Mouse (Mus musculus) forebrain, embryonic 13.5 days (tissue): ENCODE data around the gene Manbal. TPM values are rescaled to one million over a fixed set of nuclear protein-coding genes. Genes with fewer than 3 reads are reported as not detected.

Source experiments
- ATAC-seq: fragments of 200-750 bp; cut with Nextera tagmentation; 2 replicates; pipeline ENCODE4 v1.8.0; 2017
- H3K27ac ChIP-seq: fragments of 300-500 bp; sonication (generic); 2 replicates; pipeline ENCODE4 v1.5.1; 2015; ENCODE audit warnings: inconsistent platforms, mild to moderate bottlenecking, moderate library complexity
- H3K27me3 ChIP-seq: fragments of 300-500 bp; sonication (generic); 2 replicates; pipeline ENCODE4 v1.6.1; 2015; ENCODE audit warnings: mild to moderate bottlenecking, inconsistent platforms
- H3K36me3 ChIP-seq: fragments of 300-500 bp; sonication (generic); 2 replicates; pipeline ENCODE4 v1.6.1; 2015; ENCODE audit warnings: mild to moderate bottlenecking, inconsistent platforms; ENCODE audit not compliant: poor library complexity, severe bottlenecking
- H3K4me1 ChIP-seq: fragments of 300-500 bp; sonication (generic); 2 replicates; pipeline ENCODE4 v1.6.1; 2015; ENCODE audit warnings: inconsistent platforms
- H3K4me2 ChIP-seq: fragments of 300-500 bp; sonication (generic); 2 replicates; pipeline ENCODE4 v1.6.1; 2015; ENCODE audit warnings: inconsistent platforms, mild to moderate bottlenecking, moderate library complexity
- H3K4me3 ChIP-seq: fragments of 300-500 bp; sonication (generic); 2 replicates; pipeline ENCODE4 v1.5.1; 2015; ENCODE audit warnings: mild to moderate bottlenecking, inconsistent platforms
- H3K9ac ChIP-seq: fragments of 300-500 bp; sonication (generic); 2 replicates; pipeline ENCODE4 v1.6.1; 2015; ENCODE audit warnings: mild to moderate bottlenecking, inconsistent platforms
- H3K9me3 ChIP-seq: fragments of 300-500 bp; sonication (generic); replicated peaks from 2 replicates; pipeline ENCODE4 v1.6.1; 2016; ENCODE audit warnings: inconsistent platforms
- WGBS: fragments of 180-500 bp; shearing (Covaris S2); methylation state at CpG from one replicate; pipeline ENCODE4 v1.1.7; 2015; 5-methylcytosine and 5-hydroxymethylcytosine counted together
- polyA plus RNA-seq: library from polyadenylated mRNA; unstranded; fragments of >200 nt; fragmentation: Nextera tagmentation; extraction: Ambion mirVana; gene quantifications from 2 replicates; pipeline ENCODE4 v1.2.1, GENCODE M21; 2015

Gene Manbal
- polyA plus RNA-seq, 1 experiment from 2014 or later = 89.9 TPM

DNA sequence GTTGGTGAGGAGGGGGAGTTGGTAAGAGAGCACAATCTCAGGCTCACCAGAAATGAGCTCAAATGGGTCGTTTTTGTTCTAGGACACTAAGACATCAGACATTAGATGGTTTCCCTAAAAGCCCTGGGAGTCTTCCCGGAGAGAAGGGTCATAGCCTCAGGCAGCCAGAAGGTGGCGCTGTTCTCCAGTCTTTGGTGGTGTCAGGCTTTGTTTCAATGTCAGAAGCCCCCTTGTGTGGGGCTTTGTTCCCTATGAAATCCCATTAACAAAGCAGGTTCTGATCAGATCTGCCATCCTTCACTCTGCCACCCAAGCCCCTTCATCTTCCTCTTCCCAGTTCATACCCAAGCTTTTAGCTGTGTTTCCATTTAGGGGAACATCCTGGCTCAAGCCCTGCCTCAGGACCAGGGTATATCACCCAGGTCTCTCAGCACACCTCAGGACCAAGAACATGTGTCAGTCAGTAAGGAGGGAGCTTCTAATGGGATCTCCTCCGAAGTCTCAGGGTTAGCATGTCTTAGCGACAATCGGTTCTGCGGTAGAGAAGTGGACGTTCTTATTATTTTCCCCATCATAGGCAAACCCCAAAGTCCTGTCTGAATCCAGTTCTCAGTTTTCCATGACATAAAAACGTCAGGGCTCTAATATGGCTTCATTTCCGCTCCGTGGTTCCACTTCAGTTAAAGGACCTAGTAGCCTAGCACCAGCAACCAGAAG lies 25.7 kb upstream of the Manbal start:
- Histone ChIP-seq H3K27me3 (no peaks in the 10 kb centered on the region), H3K36me3 (no peaks in the 10 kb centered on the region), H3K4me1 (peaks cover 57% of the 10 kb centered on the region), H3K4me3 (no peak overlapping the region), H3K4me2 (no peak overlapping the region), H3K27ac (peak overlapping the region; percentile 98), H3K9ac (peak overlapping the region; percentile 63), H3K9me3 (no peaks in the 10 kb centered on the region)
- WGBS = 32% methylated on average over 11 of the region's 11 CpGs
- ATAC-seq = peak; percentile 65

DNA sequence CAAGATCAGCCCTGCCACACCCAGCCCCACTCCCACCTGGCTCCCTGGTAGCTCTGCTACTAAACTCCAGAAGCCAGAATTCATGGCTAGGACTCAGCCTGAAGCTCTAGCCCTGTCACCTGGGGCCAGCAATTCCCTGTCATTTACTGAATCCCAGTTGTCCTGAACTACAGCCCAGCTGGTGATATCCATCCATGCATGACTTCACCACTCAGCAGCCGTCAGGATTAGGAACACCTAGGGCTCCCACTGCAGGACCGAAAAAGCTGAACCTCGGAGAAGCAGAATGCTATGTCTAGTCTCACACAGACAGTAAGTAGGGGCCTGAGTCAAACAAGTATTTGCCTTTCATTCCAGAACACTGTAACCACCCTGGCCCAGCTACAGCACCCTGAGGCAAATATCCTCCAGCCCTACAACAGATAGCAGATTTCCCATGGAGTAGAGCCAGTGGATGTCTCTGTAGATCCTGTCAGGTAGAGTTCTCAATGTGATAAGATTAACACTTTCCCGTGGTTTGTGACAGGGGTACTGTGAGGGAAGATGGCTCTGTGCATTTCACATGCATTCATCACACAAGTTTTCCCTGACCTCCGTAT lies 25.0 kb upstream of the Manbal start:
- H3K4me3 ChIP-seq = no peak overlapping the region
- H3K36me3 ChIP-seq = no peaks in the 10 kb centered on the region
- WGBS = 24% methylated on average over 5 of the region's 5 CpGs
- no peaks in the 10 kb centered on the region for H3K9me3 ChIP-seq
- peaks cover 62% of the 10 kb centered on the region for H3K4me1 ChIP-seq
- peak overlapping the region; percentile 63 for H3K9ac ChIP-seq
- no peak overlapping the region for H3K4me2 ChIP-seq
- H3K27me3 ChIP-seq = no peaks in the 10 kb centered on the region
- H3K27ac ChIP-seq = peak overlapping the region; percentile 98
- ATAC-seq = no peak

DNA sequence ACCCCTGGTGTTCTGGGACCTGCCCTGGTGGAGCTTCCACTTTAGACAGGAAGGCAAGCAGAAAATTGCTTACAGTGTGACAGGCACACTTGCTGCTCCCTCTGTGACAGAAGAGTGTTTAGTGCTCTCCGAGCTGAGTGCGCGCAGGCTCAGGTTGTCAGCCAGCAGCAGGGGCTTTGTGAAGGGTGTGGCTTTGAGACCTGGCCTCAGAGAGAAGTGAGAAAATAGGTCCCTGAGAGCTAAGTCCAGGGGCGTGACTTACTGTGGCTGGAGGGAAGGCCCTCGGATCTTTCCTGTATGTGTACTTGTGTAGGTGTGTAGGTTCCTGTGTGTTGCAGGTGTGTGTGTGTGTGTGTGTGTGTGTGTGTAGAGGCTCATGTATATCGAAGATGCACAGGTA lies 24.1 kb upstream of the Manbal start:
- ATAC-seq = no peak
- H3K4me3 ChIP-seq = no peak overlapping the region
- no peak overlapping the region for H3K4me2 ChIP-seq
- H3K9me3 ChIP-seq = no peaks in the 10 kb centered on the region
- H3K9ac ChIP-seq = no peak overlapping the region
- WGBS = 68% methylated on average over 6 of the region's 6 CpGs
- H3K36me3 ChIP-seq = no peaks in the 10 kb centered on the region
- H3K27me3 ChIP-seq = no peaks in the 10 kb centered on the region
- H3K4me1 ChIP-seq = peaks cover 70% of the 10 kb centered on the region
- H3K27ac ChIP-seq = peak overlapping the region; percentile 98

DNA sequence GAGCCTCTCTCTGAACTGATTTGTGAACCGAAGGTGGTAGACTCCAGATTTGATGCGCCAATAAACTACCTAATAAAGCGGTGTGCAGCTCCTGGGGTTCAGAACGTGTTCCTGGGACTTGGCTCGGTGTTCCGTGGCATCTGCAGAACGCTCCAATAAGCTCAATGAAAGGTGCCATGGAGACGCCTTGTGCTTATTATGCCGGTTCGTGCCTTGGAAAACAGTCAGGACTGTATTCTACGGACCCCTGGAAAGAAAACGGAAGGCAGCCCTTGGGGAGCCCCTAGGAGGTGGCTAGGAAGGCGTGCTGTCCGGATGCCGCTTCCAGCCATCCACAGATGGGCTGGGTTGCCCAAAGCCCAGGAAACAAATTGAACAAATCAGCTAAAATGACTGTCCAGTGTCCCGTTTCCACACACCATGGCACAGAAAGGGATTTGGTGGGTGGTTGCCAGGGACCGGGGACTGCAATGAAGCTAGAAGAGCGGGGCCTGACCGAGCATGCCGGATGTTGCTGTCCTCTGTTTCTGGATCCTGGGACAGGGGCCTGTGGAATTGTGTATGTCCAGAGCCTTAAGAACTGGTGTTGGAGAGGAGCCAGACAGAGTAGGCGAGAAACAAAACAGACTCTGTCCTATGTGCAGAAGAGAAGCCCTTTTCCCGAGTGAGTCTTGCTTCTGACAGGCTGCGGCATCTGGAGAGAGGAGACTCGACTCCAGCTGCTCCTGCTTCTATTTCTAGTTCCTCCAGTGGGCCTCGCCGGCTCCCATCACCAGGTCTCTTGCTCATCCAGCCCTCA lies 19.8 kb upstream of the Manbal start, which contains the start of gene Ghrh:
Gene Ghrh (minus strand): TSS at position 146 of the 799 bp plus-strand sequence.
- Histone ChIP-seq H3K27ac (peak within 1 kb of the TSS; percentile 96), H3K36me3 (no peaks in the 10 kb centered on the region), H3K27me3 (no peaks in the 10 kb centered on the region), H3K4me1 (peaks cover 51% of the 10 kb centered on the region), H3K9ac (peak within 1 kb of the TSS; percentile 65), H3K4me2 (peak within 1 kb of the TSS; percentile 39), H3K9me3 (no peaks in the 10 kb centered on the region), H3K4me3 (no peak within 1 kb of the TSS)
- 28% methylated on average over 26 of the region's 26 CpGs for WGBS
- ATAC-seq = peak; percentile 76

DNA sequence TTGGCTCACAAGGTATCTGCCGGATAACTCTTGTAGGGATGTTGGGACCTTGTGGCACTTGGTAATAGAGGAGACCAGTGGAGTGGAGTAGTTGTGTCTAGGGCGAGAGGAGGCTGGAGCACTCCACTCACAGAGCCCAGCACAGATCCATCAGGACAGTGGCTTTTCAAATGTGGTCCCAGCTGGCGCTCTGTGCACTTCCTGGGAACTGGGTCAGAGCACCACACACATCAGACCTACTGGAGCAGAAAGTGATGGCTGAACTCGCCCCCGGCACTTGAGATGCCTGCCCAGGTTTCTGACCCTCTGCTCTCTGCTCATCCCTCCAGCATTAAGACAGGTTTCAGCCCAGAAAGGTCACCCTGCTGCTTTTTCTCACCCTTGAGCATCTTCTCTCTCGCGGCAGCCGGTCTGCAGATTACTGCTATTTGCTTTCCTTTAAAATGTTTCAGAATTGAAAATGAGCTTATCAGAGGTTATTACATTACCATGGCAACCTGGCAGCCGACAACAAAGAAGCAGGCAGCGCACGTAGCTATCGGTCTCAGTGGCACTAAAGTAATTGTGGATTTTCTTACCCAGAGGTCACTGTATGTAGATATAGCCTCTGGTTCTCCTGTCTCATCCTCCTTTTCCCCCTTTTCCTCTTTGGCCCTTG lies 18.1 kb upstream of the Manbal start:
- ATAC-seq = 0 out of 2 replicates have a peak, but pooled peaks have one; percentile 19
- WGBS = 37% methylated on average over 12 of the region's 12 CpGs
- Histone ChIP-seq H3K4me2 (peak overlapping the region; percentile 39), H3K9ac (0 out of 2 replicates have a peak overlapping the region, but pooled peaks have one; percentile 34), H3K27me3 (no peaks in the 10 kb centered on the region), H3K27ac (peak overlapping the region; percentile 96), H3K4me3 (no peak overlapping the region), H3K9me3 (no peaks in the 10 kb centered on the region), H3K36me3 (no peaks in the 10 kb centered on the region), H3K4me1 (peaks cover 42% of the 10 kb centered on the region)

DNA sequence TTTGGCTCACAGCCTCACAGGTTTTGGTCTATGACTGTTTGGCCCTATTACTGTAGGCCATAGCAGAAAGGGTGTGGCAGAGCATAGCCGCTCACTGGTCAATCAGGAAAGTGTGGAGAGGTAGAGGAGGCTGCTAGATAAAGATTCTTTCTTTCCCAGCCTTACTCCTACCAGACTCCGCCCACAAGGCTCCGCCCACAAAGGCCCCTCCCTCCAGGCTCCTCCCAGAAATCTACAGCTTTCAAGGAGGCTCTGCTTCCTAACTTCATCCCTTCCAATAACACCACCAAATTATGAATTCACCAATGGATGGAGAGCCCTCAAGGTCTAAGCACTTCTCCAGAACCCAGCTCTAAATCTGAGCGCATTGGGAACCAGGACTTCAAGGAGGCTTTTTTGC lies 14.2 kb upstream of the Manbal start:
- H3K9me3 ChIP-seq = 0 out of 2 replicates have a peak, but pooled peaks cover 5% of the 10 kb centered on the region
- no peaks in the 10 kb centered on the region for H3K27me3 ChIP-seq
- no peak overlapping the region for H3K27ac ChIP-seq
- H3K4me3 ChIP-seq = no peak overlapping the region
- H3K36me3 ChIP-seq = no peaks in the 10 kb centered on the region
- 82% methylated on average over 4 of the region's 4 CpGs for WGBS
- no peak overlapping the region for H3K4me2 ChIP-seq
- no peak overlapping the region for H3K9ac ChIP-seq
- ATAC-seq = no peak
- peaks cover 18% of the 10 kb centered on the region for H3K4me1 ChIP-seq

DNA sequence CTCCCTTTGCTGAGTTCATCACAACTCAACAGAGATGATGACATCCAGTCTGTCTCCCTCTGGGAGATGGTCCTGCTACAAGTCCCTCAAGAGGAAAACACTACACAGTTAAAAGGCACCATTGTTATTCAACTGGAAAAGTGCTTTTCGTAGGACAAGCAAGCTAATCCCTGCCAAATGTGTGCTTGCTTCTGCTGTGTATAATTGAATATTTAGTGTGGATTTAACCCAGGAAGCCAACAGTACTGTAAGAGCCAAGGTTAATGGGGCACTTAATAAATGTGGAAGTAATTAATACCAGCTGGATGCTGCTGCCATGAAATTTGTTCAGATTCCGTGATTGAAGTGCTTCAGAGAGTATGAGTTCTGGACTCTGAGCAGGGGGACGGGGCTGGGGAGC lies 13.3 kb upstream of the Manbal start:
- WGBS = 43% methylated on average over 3 of the region's 3 CpGs

DNA sequence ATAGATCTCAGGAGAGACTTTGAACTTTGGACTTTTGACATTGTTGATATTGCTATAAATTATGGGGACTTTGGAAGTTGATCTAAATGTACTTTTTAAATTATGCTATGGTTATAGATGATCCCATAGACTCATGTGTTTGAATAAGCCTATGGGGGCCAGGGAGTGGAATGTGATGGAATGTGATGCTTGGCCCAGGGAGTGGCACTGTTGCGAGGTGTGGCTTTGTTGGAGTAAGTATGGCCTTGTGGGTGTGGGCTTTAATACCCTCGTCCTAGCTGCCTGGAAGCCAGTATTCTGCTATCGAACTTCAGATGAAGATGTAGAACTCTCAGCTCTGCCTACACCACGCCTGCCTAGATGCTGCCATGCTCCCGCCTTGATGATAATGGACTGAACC lies 7.4 kb upstream of the Manbal start:
- no peak for ATAC-seq
- 87% methylated on average over 5 of the region's 5 CpGs for WGBS
- no peaks in the 10 kb centered on the region for H3K4me1 ChIP-seq
- H3K4me3 ChIP-seq = no peak overlapping the region
- H3K27me3 ChIP-seq = no peaks in the 10 kb centered on the region
- no peaks in the 10 kb centered on the region for H3K36me3 ChIP-seq
- H3K9me3 ChIP-seq = 0 out of 2 replicates have a peak, but pooled peaks cover 4% of the 10 kb centered on the region
- no peak overlapping the region for H3K4me2 ChIP-seq
- H3K27ac ChIP-seq = no peak overlapping the region
- no peak overlapping the region for H3K9ac ChIP-seq

More for the DNA sequence above, 13.3 kb upstream of the Manbal start:
- H3K4me1 ChIP-seq = peaks cover 8% of the 10 kb centered on the region
- H3K9me3 ChIP-seq = 0 out of 2 replicates have a peak, but pooled peaks cover 5% of the 10 kb centered on the region
- no peak overlapping the region for H3K4me2 ChIP-seq
- no peaks in the 10 kb centered on the region for H3K27me3 ChIP-seq
- no peak for ATAC-seq
- H3K4me3 ChIP-seq = no peak overlapping the region
- H3K27ac ChIP-seq = no peak overlapping the region
- H3K36me3 ChIP-seq = no peaks in the 10 kb centered on the region
- no peak overlapping the region for H3K9ac ChIP-seq

DNA sequence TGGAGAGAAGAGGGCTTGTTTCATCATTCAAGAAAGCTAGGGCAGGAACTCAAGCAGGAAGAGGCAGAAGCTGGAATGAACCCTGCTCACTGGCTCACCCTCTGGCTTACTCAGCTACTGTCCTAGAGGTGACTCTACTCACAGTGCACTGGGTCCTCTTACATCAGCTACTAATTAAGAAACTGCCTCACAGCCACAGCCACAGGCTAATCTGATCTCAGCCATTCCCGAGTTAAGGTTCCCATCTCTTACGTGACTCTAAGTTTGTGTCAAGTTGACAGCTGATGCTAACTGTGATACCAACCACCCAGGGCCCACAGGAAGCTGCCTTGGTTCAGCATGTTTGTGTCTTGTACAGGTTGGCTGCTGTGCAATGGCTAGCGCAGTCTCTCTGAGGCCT lies 4.4 kb upstream of the Manbal start:
- H3K4me3 ChIP-seq = no peak overlapping the region
- no peak overlapping the region for H3K27ac ChIP-seq
- peaks cover 7% of the 10 kb centered on the region for H3K4me1 ChIP-seq
- no peak overlapping the region for H3K4me2 ChIP-seq
- no peaks in the 10 kb centered on the region for H3K27me3 ChIP-seq
- no peaks in the 10 kb centered on the region for H3K9me3 ChIP-seq
- no peak for ATAC-seq
- H3K36me3 ChIP-seq = no peaks in the 10 kb centered on the region
- WGBS = 92% methylated on average over 3 of the region's 3 CpGs
- H3K9ac ChIP-seq = no peak overlapping the region

DNA sequence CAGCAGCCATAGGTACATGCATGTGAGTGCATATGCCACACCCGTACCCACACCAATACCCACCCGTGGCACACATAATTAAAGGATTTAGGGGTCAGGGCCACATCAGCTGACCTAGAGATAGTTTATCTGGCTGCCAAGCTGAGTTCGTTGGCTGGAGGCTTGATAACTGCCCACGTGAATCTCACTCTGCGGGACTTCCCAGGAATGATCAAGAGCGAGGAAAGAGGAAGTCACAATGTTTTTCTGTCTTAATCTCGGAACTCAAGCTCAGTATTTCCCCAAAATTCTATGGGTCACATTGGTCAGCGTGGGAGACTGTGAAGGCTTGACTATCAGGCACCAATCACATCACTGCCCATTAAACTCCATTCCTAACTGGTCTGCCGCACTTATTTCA lies 632 bp upstream of the Manbal start:
- H3K27ac ChIP-seq = peak overlapping the region; percentile 87; the same call in 1 of the 2 replicates
- ATAC-seq = no peak
- no peak overlapping the region for H3K9ac ChIP-seq
- H3K4me2 ChIP-seq = peak overlapping the region; percentile 89
- no peaks in the 10 kb centered on the region for H3K27me3 ChIP-seq
- no peaks in the 10 kb centered on the region for H3K36me3 ChIP-seq
- no peak overlapping the region; the same call in 1 of the 2 replicates for H3K4me3 ChIP-seq
- 88% methylated on average over 9 of the region's 9 CpGs for WGBS
- H3K4me1 ChIP-seq = peaks cover 23% of the 10 kb centered on the region
- no peaks in the 10 kb centered on the region for H3K9me3 ChIP-seq

DNA sequence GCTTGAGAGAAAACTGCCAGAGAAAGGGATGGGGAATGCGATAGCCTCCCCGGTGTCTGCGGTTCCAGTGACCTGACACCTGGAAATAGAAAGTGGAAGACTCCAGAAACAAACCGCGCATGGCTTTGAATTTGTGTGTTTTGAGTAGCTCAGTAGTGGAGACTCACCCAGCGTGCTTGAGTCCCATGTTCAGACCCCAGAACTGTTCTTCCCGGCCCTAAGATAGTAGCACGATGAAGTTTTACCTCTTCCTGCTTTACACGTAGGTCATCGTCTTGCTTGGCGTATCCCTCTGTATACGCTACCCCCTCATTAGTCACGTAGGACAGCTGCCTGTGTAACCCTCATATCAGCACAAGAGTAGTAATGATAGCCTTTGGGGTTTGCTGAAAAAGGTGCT lies 597 bp downstream of the Manbal start:
- ATAC-seq = no peak
- Histone ChIP-seq H3K36me3 (no peaks in the 10 kb centered on the region), H3K4me3 (peak overlapping the region; percentile 75), H3K4me1 (peaks cover 23% of the 10 kb centered on the region), H3K27ac (peak overlapping the region; percentile 87), H3K9ac (peak overlapping the region; percentile 95), H3K4me2 (peak overlapping the region; percentile 89), H3K27me3 (no peaks in the 10 kb centered on the region), H3K9me3 (no peaks in the 10 kb centered on the region)
- WGBS = 10% methylated on average over 13 of the region's 13 CpGs
